Mouse (Mus musculus) B cell, adult 62 days (primary cell): ENCODE data around the gene Mr1. TPM values are rescaled to one million over a fixed set of nuclear protein-coding genes. Genes with fewer than 3 reads are reported as not detected.

Source experiments
- total RNA-seq: library from RNA; stranded (reverse); gene quantifications from 4 replicates; pipeline ENCODE4 v1.2.4, GENCODE M21; 2023

The Mr1 gene
- total RNA-seq, result 5.5 to 8.5 TPM (median 7.9 TPM) in 4 replicates

GRCm38 (mm10) chr1:155146572-155146980 lies at the start of gene Mr1:
Gene Mr1, minus strand, starts transcription at chr1:155146814.

GRCm38 (mm10) chr1:155158141-155158969 lies 11.7 kb upstream of the Mr1 start, which contains the start of gene Stx6:
Gene Stx6, plus strand, starts transcription at chr1:155158715.

GRCm38 (mm10) chr1:155099280-155099848 lies 47.2 kb downstream of the Mr1 start, which contains the start of gene Ier5:
Gene Ier5, minus strand, starts transcription at chr1:155099636.

Other genes with a start within 250 kb of the Mr1 start
- gene Ier5, start 47.2 kb downstream of the Mr1 start, total RNA-seq, result 339 to 378 TPM (median 348 TPM) in 4 replicates
- 41.0 to 53.1 TPM (median 44.8 TPM) in 4 replicates for gene Stx6, start 11.9 kb upstream of the Mr1 start, total RNA-seq
- gene BC034090, start 97.6 kb upstream of the Mr1 start, total RNA-seq, result 0.21 TPM in 1 of 4 replicates, not detected in the others